In the genomic region with DNA sequence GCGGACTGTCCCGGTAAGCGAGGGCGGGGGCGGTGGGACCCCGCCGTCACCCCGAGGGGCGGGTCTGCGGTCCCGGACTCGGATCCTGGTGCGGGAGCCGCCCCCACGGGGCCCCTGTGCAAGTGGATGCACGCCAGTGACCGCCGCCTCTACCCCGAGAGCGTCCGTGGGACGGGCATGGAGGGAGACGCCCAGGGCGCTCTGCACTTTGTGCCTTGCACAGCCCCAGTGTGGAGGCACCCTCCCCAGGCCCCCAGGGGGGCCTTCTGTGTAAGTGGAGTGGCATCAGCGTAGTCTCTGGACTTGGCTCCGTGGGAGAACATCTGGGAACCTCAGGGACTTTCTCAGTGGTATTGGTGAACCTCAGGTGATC, we compare ENCODE assay signal across 8 mouse cellular contexts. TPM values are rescaled to one million over a fixed set of nuclear protein-coding genes. Genes with fewer than 3 reads are reported as not detected.
DNase-seq lines count a peak whose midpoint lies in the region; ATAC-seq lines count a peak whose summit lies in the region.
"Had no signal": no experiment of that assay in that cellular context is flagged by ENCODE, and none has a peak within 500 bp of the region (broad histone marks: within the 10 kb centered on the region; RNA-seq: fewer than 3 reads in every experiment).

No protein-coding gene starts in this region.

- ATAC-seq in lung, embryonic 16.5 days (ENCODE audit: low read depth) = peak; percentile 46
- ATAC-seq in hindbrain, embryonic 13.5 days (ENCODE audit: low FRiP score) = peak; percentile 78
- no peak; the same call in 1 of the 2 replicates for ATAC-seq in midbrain, embryonic 12.5 days (ENCODE audit: low FRiP score, low read depth)

- H3K4me1 ChIP-seq in lung, embryonic 16.5 days (replicated peaks; ENCODE audit: control insufficient read depth, insufficient read depth, low read length) = peaks cover 4% of the 10 kb centered on the region; the same call in 1 of the 2 replicates
- H3K4me1 ChIP-seq in forebrain, embryonic 10.5 days = peaks cover 9% of the 10 kb centered on the region
- peaks cover 30% of the 10 kb centered on the region for H3K4me1 ChIP-seq in hindbrain, embryonic 13.5 days (replicated peaks)
- peaks cover 6% of the 10 kb centered on the region; the same call in 1 of the 2 replicates for H3K4me1 ChIP-seq in midbrain, embryonic 12.5 days

- H3K4me3 ChIP-seq in lung, embryonic 16.5 days (ENCODE audit: low read length) = peak overlapping the region; percentile 65
- peak overlapping the region; percentile 69 for H3K4me3 ChIP-seq in forebrain, embryonic 10.5 days
- peak overlapping the region; percentile 67 for H3K4me3 ChIP-seq in hindbrain, embryonic 13.5 days
- H3K4me3 ChIP-seq in midbrain, embryonic 12.5 days = peak overlapping the region; percentile 68
- H3K4me3 ChIP-seq: myocyte had no signal

- peak overlapping the region; percentile 67 for H3K9ac ChIP-seq in lung, embryonic 16.5 days (ENCODE audit: low read length)
- H3K9ac ChIP-seq in hindbrain, embryonic 13.5 days = peak overlapping the region; percentile 92
- H3K9ac ChIP-seq in midbrain, embryonic 12.5 days (replicated peaks) = peak overlapping the region; percentile 80

- WGBS in lung, embryonic 16.5 days = 5% methylated on average over 16 of the region's 26 CpGs
- 3% methylated on average over 26 of the region's 26 CpGs for WGBS in forebrain, embryonic 10.5 days
- 3% methylated on average over 18 of the region's 26 CpGs for WGBS in hindbrain, embryonic 13.5 days
- 3% methylated on average over 26 of the region's 26 CpGs for WGBS in midbrain, embryonic 12.5 days

- peaks cover 47% of the 10 kb centered on the region for H3K27me3 ChIP-seq in lung, embryonic 16.5 days (ENCODE audit: control insufficient read depth, insufficient read depth, low read depth, low read length)
- peaks cover 79% of the 10 kb centered on the region for H3K27me3 ChIP-seq in forebrain, embryonic 10.5 days (ENCODE audit: poor library complexity, severe bottlenecking)
- peaks cover 44% of the 10 kb centered on the region for H3K27me3 ChIP-seq in hindbrain, embryonic 13.5 days
- H3K27me3 ChIP-seq in midbrain, embryonic 12.5 days = peaks cover 51% of the 10 kb centered on the region

- no peak for DNase-seq in lung, adult 18-20 months
- no peak for DNase-seq in forebrain, embryonic 10.5 days (ENCODE audit: extremely low spot score, low spot score)
- no peak for DNase-seq in urinary bladder, adult 2 months (ENCODE audit: low spot score)
- no peak for DNase-seq in gastrocnemius, postnatal 14 days

- H3K9me3 ChIP-seq in lung, embryonic 16.5 days (ENCODE audit: control insufficient read depth, low read length) = no peaks in the 10 kb centered on the region
- H3K9me3 ChIP-seq in forebrain, embryonic 10.5 days = no peaks in the 10 kb centered on the region
- no peaks in the 10 kb centered on the region for H3K9me3 ChIP-seq in hindbrain, embryonic 13.5 days
- no peaks in the 10 kb centered on the region for H3K9me3 ChIP-seq in midbrain, embryonic 12.5 days

- intact Hi-C loops in gastrocnemius, postnatal 14 days (cut with DNase I; ENCODE audit: low total_unique reads) = no loop called here

- H3K27ac ChIP-seq in lung, embryonic 16.5 days (ENCODE audit: low read length) = no peak overlapping the region
- H3K27ac ChIP-seq in forebrain, embryonic 10.5 days = peak overlapping the region; percentile 81
- peak overlapping the region; percentile 50 for H3K27ac ChIP-seq in hindbrain, embryonic 13.5 days
- H3K27ac ChIP-seq in midbrain, embryonic 12.5 days (replicated peaks) = no peak overlapping the region

- H3K4me2 ChIP-seq in lung, embryonic 16.5 days (ENCODE audit: low read depth, low read length) = peak overlapping the region; percentile 96
- H3K4me2 ChIP-seq in hindbrain, embryonic 13.5 days = peak overlapping the region; percentile 84
- H3K4me2 ChIP-seq in midbrain, embryonic 12.5 days (replicated peaks) = peak overlapping the region; percentile 83

- H3K36me3 ChIP-seq in lung, embryonic 16.5 days (ENCODE audit: control insufficient read depth, insufficient read depth, low read length) = no peaks in the 10 kb centered on the region
- H3K36me3 ChIP-seq in forebrain, embryonic 10.5 days (replicated peaks) = no peaks in the 10 kb centered on the region
- H3K36me3 ChIP-seq in hindbrain, embryonic 13.5 days = no peaks in the 10 kb centered on the region
- H3K36me3 ChIP-seq in midbrain, embryonic 12.5 days = no peaks in the 10 kb centered on the region

RNA-seq across cellular contexts. Expression of gene Phf24, which starts 0.9 kb away (rescaled TPM):
- polyA plus RNA-seq in lung, embryonic 16.5 days (2015; fragmentation: Nextera tagmentation; extraction: Ambion mirVana) = 0.39 and 0.50 TPM in 2 replicates
- polyA plus RNA-seq in forebrain, embryonic 10.5 days (2016; fragmentation: Nextera tagmentation; extraction: Ambion mirVana) = 0.33 and 0.51 TPM in 2 replicates
- polyA plus RNA-seq in hindbrain, embryonic 13.5 days (2015; fragmentation: Nextera tagmentation; extraction: Ambion mirVana) = 21.7 and 23.0 TPM in 2 replicates
- 6.6 and 8.4 TPM in 2 replicates for polyA plus RNA-seq in midbrain, embryonic 12.5 days (2016; fragmentation: Nextera tagmentation; extraction: Ambion mirVana)
- polyA plus RNA-seq in urinary bladder, adult 2 months (2012; rRNA removed) = 4.0 and 4.7 TPM in 2 replicates
- total RNA-seq in gastrocnemius, postnatal 14 days (2021) = under 1 TPM; 0.45 to 0.66 TPM
- polyA plus RNA-seq: myocyte had no signal

RNA-seq across cellular contexts. Expression of gene Dnajb5, which starts 32.2 kb away (rescaled TPM):
- polyA plus RNA-seq in lung, embryonic 16.5 days (2015; fragmentation: Nextera tagmentation; extraction: Ambion mirVana) = 6.2 and 7.3 TPM in 2 replicates
- 11.5 and 16.2 TPM in 2 replicates for polyA plus RNA-seq in forebrain, embryonic 10.5 days (2016; fragmentation: Nextera tagmentation; extraction: Ambion mirVana)
- 51.0 and 51.2 TPM in 2 replicates for polyA plus RNA-seq in hindbrain, embryonic 13.5 days (2015; fragmentation: Nextera tagmentation; extraction: Ambion mirVana)
- polyA plus RNA-seq in midbrain, embryonic 12.5 days (2016; fragmentation: Nextera tagmentation; extraction: Ambion mirVana) = 27.0 and 35.2 TPM in 2 replicates
- polyA plus RNA-seq in urinary bladder, adult 2 months (2012; rRNA removed) = 26.1 and 46.1 TPM in 2 replicates
- total RNA-seq in gastrocnemius, postnatal 14 days (2021) = 100 to 1,000 TPM; 118 to 161 TPM

RNA-seq across cellular contexts. Expression of gene Fam205c, which starts 43.4 kb away (rescaled TPM):
- not detected in 2 replicates for polyA plus RNA-seq in lung, embryonic 16.5 days (2015; fragmentation: Nextera tagmentation; extraction: Ambion mirVana)
- polyA plus RNA-seq in forebrain, embryonic 10.5 days (2016; fragmentation: Nextera tagmentation; extraction: Ambion mirVana) = 0.18 and 0.53 TPM in 2 replicates
- 1.7 and 2.3 TPM in 2 replicates for polyA plus RNA-seq in hindbrain, embryonic 13.5 days (2015; fragmentation: Nextera tagmentation; extraction: Ambion mirVana)
- polyA plus RNA-seq in midbrain, embryonic 12.5 days (2016; fragmentation: Nextera tagmentation; extraction: Ambion mirVana) = 2.3 and 3.0 TPM in 2 replicates
- polyA plus RNA-seq in urinary bladder, adult 2 months (2012; rRNA removed) = not detected in 2 replicates
- under 1 TPM; 0.49 to 0.86 TPM for total RNA-seq in gastrocnemius, postnatal 14 days (2021)
- polyA plus RNA-seq: myocyte had no signal

RNA-seq across cellular contexts. Expression of gene 1700022I11Rik, which starts 52.0 kb away (rescaled TPM):
- polyA plus RNA-seq in lung, embryonic 16.5 days (2015; fragmentation: Nextera tagmentation; extraction: Ambion mirVana) = 0.44 and 0.53 TPM in 2 replicates
- polyA plus RNA-seq in forebrain, embryonic 10.5 days (2016; fragmentation: Nextera tagmentation; extraction: Ambion mirVana) = 0.27 and 0.52 TPM in 2 replicates
- 0.63 and 0.70 TPM in 2 replicates for polyA plus RNA-seq in hindbrain, embryonic 13.5 days (2015; fragmentation: Nextera tagmentation; extraction: Ambion mirVana)
- polyA plus RNA-seq in midbrain, embryonic 12.5 days (2016; fragmentation: Nextera tagmentation; extraction: Ambion mirVana) = 0.24 and 0.55 TPM in 2 replicates
- polyA plus RNA-seq in urinary bladder, adult 2 months (2012; rRNA removed) = not detected in 2 replicates
- not detected for total RNA-seq in gastrocnemius, postnatal 14 days (2021)

Comparison
In these comparisons a context has a peak if more than half of its experiments do, and no peak if none do; other contexts are left out.
1. H3K27ac ChIP-seq: peak in forebrain, embryonic 10.5 days (single experiment) and hindbrain, embryonic 13.5 days (single experiment); none in lung, embryonic 16.5 days (single experiment) and midbrain, embryonic 12.5 days (single experiment).
2. Peak in every context shown above with its lines, with median percentiles within 50 percentile points of each other: H3K4me2 ChIP-seq, H3K4me3 ChIP-seq and H3K9ac ChIP-seq.